Mouse (Mus musculus): ENCODE results near the gene Tjp3.

DNA sequence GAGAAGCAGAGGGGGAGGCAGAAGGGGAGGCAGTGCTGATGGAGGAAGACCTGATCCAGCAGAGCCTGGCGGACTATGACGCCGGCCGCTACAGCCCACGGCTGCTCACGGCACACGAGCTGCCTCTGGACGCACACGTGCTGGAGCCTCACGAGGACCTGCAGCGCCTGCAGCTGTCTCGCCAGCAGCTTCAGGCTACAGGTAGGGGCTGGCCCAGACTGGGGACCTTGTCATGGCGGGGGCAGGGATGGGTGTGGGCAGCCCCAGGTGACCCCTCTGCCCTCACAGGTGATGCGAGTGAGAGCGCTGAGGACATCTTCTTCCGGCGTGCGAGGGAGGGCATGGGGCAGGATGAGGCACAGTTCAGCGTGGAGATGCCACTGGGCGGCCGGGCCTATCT is 33.8 kb upstream of the Tjp3 start:
- no peak for TF ChIP-seq CTCF (IDR thresholded peaks at IDR 0.05; ENCODE audit: low read depth, low read length)
- TF ChIP-seq POLR2A (IDR thresholded peaks at IDR 0.05; ENCODE audit: borderline replicate concordance, low read depth, low read length), result no peak

Measured in bone marrow macrophage, adult 2 months (primary cell).